In genomic region chr17:32209752-32210151, GRCm38 (mm10) we compare ENCODE assay signal across 9 mouse cellular contexts. TPM values are rescaled to one million over a fixed set of nuclear protein-coding genes. Genes with fewer than 3 reads are reported as not detected.
DNase-seq lines count a peak whose midpoint lies in the region; ATAC-seq lines count a peak whose summit lies in the region.
"Had no signal": no experiment of that assay in that cellular context is flagged by ENCODE, and none has a peak within 500 bp of the region (broad histone marks: within the 10 kb centered on the region; RNA-seq: fewer than 3 reads in every experiment).

No protein-coding gene starts in this region.

- H3K4me1 ChIP-seq in hindbrain, embryonic 13.5 days (replicated peaks): 0 out of 2 replicates have a peak, but pooled peaks cover 19% of the 10 kb centered on the region

- H3K4me2 ChIP-seq in hindbrain, embryonic 13.5 days: no peak overlapping the region

- DNase-seq in kidney, adult 18-20 months: peak; percentile 63
- DNase-seq in kidney, adult 11 months: no peak
- peak; percentile 78 for DNase-seq in adipocyte (ENCODE audit: low spot score)
- peak; percentile 40 for DNase-seq in embryo, embryonic 9.5 days (ENCODE audit: extremely low spot score)
- DNase-seq in left cerebral cortex, postnatal 14 days (ENCODE audit: low spot score in 2 of 2): peak; percentile 33 to 70
- DNase-seq in naive thymus-derived CD4-positive, alpha-beta T cell, adult 2 months (ENCODE audit: low read depth): peak; percentile 52
- peak; percentile 36 to 72 for DNase-seq in thymus, postnatal 10 days (ENCODE audit: low spot score in 2 of 2)

- H3K36me3 ChIP-seq in hindbrain, embryonic 13.5 days: peaks cover 95% of the 10 kb centered on the region

- 30% methylated on average over 3 of the region's 3 CpGs for WGBS in hindbrain, embryonic 13.5 days

- H3K4me3 ChIP-seq in hindbrain, embryonic 13.5 days: no peak overlapping the region
- H3K4me3 ChIP-seq: erythroblast, embryonic 14.5 days had no signal

- H3K9me3 ChIP-seq in hindbrain, embryonic 13.5 days: no peaks in the 10 kb centered on the region

- peak; percentile 73 for ATAC-seq in hindbrain, embryonic 13.5 days (ENCODE audit: low FRiP score)

- intact Hi-C loops in left cerebral cortex, postnatal 14 days (cut with DNase I): loop anchor here (5.0 kb wide), 2 partner anchors 62 to 172 kb away; partner anchors contain the start of genes Hsf2bp and Rrp1b

- H3K27ac ChIP-seq in hindbrain, embryonic 13.5 days: peak overlapping the region; percentile 40; the same call in 1 of the 2 replicates

- no peak overlapping the region; the same call in 1 of the 2 replicates for H3K9ac ChIP-seq in hindbrain, embryonic 13.5 days

- no peaks in the 10 kb centered on the region for H3K27me3 ChIP-seq in hindbrain, embryonic 13.5 days

RNA-seq across cellular contexts. Expression of gene Ephx3, which starts 20.4 kb away (rescaled TPM):
- polyA plus RNA-seq in hindbrain, embryonic 13.5 days (2015; fragmentation: Nextera tagmentation; extraction: Ambion mirVana): 0.10 and 0.23 TPM in 2 replicates
- under 1 TPM; 0.26 to 0.27 TPM for total RNA-seq in left cerebral cortex, postnatal 14 days (2021)
- polyA plus RNA-seq: erythroblast, embryonic 14.5 days had no signal

RNA-seq across cellular contexts. Expression of gene Notch3, which starts 43.1 kb away (rescaled TPM):
- polyA plus RNA-seq in hindbrain, embryonic 13.5 days (2015; fragmentation: Nextera tagmentation; extraction: Ambion mirVana): 8.2 and 8.6 TPM in 2 replicates
- total RNA-seq in left cerebral cortex, postnatal 14 days (2021): 10 to 100 TPM; 13.8 to 15.4 TPM
- polyA plus RNA-seq: erythroblast, embryonic 14.5 days had no signal
